Mouse (Mus musculus) thymus, postnatal 25 days (tissue): ENCODE measurements around the gene Ston1.

Source experiments
- DNase-seq: peaks from one replicate; pipeline ENCODE4 v3.0.0; 2022

Ston1 gene

DNA sequence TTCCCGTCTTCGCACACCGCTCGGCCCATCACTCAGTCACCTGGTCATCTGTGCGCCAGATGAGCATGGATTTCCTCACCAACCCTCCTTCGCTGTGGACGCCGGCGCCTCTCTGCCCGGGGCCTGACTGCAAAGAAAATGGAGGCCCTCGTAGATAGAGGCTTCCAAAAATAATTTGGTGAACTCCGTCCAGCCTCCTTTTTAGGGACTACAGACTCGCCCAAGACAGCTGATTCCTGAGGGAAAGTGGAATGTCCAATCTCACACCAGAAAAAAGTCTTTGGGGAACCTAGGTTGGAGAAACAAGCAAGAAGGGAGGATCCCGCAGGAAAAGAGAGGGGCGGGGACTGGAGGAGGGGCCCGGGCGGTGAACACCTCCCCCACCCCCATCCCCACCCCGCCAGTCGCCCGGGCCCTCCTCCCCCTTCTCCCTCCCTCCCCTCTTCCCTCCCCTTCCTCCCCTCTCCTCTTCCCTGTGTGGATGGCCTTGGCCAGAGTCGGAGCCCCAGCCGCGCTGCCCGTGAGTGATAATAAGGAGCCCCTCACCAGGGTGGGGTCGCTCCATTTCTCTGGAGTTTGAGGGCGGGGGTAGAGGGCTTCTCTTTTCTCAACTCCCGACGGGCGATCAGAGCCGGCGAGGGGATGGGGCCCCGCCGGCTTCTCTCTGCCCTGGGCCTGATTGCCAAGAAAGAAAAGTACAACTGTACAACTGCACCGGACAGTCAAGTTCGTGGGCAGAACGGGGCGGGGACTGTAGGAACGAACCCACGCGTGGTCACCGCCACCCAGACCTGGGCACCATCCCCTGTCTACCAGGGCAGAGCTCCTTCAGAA is at the start of gene Ston1:
TSS of gene Ston1 (plus strand) at position 463 of the 834 bp plus-strand sequence.
- DNase-seq = no peak

DNA sequence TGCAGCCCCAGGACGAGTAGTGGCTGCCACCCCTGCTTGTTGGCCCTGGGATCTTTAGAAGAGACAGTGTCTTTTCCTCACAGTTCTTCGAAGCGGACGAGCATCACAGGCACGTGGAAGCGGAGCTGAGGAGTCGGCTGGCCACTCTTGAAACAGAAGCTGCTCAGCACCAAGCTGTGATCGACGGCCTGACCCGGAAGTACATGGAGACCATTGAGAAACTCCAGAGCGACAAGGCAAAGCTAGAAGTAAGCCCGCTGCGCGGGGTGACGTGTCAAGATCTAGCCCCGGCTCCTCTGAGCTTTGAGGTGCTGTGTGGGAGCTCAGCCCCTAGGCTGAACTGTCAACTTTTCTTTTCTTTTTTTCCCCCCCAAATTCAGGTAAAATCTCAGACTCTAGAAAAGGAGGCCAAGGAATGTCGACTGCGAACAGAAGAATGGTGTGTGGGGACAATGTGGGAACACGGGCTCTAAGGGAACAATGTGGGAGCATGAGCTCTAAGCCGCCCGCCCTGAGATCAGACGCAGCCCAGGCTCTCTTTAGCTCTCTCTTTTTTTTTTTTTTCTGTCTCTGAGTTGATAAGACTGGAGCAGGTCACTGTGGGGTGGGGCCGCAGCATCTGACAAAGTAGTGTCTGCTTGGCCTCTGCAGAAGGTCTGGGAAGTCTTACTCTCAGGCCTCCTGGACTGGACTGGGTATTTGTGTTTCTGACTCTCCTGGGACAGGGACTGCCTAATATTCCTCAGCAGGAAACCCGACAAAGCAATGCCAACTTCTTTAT is 47.9 kb upstream of the Ston1 start:
- no peak for DNase-seq

- DNase-seq = no peak
Observed at GRCm38 (mm10) chr17:88550351-88550750, 47.1 kb upstream of the Ston1 start.

GRCm38 (mm10) chr17:88550981-88551940 is 46.2 kb upstream of the Ston1 start:
- no peak for DNase-seq

DNA sequence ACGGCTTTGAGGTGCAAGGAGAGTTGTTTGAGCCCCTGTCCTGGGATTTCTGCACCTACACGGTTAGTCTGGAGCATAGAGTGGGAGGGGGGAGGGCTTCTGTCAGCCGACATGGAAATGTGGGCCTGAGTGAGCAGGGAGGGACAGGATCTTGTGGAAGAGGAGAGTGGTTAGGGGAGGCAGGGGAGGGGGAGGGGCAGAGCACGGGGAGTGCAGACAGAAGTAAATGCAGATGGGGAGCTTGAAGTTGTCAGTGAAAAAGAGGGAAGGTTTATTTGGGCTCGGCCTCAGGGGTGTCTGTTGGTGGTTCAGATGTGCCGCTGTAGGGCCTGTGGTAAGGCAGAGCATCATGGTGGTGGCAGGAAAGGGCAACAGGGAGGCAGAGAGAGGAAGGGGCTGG is 44.9 kb upstream of the Ston1 start:
- no peak for DNase-seq

GRCm38 (mm10) chr17:88553001-88553449 is 44.5 kb upstream of the Ston1 start:
- DNase-seq = peak; percentile 67

- DNase-seq = no peak
Observed at GRCm38 (mm10) chr17:88553473-88554087, 43.9 kb upstream of the Ston1 start.

DNA sequence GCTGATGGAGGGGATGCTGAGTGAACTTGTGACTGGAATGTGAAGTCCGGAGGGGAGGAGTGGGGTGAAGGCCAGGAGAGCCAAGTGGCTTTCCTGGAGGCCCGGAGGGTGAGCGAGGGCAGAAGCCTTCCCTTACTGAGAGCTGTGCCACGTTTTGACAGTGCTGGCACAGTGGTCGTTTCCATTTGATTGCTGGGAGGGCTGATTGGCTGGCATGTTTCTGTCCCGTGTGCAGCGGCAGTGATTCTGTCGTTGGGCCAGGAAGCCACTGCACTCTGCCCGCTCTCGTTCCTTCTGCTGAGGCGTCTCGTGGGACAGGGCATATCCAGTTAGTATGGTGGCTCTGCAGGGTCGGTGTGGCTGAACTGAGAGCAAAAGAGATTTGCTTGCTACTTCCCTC is 41.3 kb upstream of the Ston1 start:
- no peak for DNase-seq

- DNase-seq = no peak
Observed at GRCm38 (mm10) chr17:88556688-88557087, 40.8 kb upstream of the Ston1 start.

DNA sequence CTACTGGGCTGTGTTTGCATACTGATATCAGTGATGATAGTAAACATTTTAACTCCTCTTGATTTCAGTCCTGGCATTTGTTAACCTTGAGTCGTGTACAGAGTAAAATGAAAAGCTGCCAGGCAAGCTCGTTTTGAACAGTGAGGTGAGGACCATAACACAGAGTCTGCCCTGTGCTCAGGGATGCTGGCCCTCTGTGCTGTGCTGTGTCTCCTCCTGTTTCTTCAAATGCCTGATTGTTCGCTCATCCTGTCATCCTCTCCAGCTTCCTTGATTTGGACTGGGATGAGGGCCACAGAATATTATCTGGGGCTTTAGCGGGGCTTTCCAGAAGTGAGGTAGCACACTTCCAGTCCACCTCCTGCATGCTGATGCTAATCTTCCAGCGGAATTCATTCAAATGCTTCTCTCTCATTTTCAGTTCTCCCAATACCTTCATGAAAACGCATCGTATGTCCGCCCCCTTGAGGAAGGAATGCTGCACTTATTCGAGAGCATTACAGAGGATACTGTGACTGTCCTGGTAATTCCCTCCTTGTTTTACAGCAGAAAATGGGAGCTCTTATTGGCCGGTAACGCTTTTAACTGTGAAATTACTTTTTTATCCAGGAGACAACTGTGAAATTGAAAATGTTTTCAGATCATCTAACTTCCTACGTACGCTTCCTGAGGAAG is 39.2 kb upstream of the Ston1 start:
- DNase-seq = peak; percentile 39

DNA sequence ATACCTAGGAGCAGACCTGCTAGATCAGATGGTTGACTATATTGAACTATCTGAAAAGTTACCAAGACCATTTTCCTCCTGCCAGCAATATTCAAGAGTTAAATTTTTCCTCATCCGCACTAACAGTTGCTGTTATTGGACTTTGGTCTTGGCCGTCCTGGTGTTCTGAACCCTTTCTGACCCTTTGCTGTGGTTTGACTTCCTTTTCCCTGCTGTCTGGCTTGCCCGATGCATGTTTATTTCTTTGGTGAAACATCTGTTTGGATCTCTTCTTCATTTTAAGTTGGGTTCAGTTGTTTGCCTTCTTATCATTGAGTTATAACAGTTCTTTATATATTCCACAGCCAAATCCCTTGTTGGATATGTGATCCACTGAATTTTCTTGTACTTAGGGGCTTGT is 33.9 kb upstream of the Ston1 start:
- DNase-seq = no peak

- DNase-seq = no peak
Observed at GRCm38 (mm10) chr17:88569807-88570540, 27.5 kb upstream of the Ston1 start.

DNA sequence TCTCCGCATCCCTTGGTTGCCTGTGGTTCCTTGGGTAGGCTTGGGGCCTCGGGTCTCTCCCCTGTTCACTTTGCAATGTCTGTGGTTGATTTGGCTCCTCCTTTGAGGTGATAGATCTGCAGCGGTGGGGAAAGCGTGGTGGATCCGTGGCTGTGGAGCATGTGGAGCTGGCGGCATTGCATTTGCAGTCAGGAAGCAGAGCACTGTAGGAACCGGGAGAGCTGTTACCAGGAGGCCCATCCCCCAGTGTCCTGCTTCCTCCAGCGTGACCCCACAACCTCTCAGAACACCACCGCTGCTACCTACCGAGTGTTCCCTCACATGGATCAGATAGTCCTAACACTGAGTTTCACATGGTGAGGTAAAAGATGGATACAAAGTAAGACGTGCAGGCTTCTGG is 26.7 kb upstream of the Ston1 start:
- no peak for DNase-seq

DNA sequence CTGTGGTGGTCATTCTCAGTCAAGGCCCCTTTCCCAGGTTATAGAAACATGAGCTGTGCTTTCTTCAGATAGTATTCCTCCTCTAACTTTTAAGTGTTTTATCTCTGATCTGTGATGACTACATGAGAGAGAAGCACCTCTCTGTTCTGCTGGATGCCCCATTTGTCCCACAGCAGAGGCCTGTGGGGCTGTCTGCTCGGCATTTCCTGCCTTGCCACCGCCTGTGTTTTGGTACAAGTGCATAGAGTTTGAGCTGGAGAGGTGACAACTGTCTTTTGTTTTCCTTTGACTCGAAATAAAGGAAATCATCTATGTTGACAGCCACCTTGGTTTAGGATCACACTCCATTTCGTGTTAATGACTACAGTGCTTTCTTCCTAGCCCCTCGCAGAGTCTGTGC is 22.7 kb upstream of the Ston1 start:
- DNase-seq = peak; percentile 46

GRCm38 (mm10) chr17:88578522-88579242 is 18.8 kb upstream of the Ston1 start:
- DNase-seq = no peak

DNA sequence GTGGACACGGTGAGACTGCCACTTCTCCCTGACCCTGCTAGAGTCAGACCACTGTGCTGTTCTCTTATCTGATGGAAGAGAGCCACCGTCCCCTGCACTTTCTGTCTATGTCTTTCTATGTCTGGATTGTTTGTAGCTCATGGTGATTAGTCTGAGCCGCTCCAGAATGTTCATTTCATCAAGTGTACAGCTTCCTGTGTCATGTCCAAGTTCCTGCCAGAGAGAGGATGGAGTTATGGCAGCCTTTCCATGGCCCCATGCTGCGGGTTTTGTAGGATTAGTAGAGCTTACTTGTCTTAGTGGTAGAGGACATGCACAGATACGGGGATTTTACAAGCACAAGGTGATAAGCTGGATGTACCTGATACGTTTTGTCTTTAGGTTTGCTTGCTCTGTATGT is 16.9 kb upstream of the Ston1 start:
- DNase-seq = no peak

DNA sequence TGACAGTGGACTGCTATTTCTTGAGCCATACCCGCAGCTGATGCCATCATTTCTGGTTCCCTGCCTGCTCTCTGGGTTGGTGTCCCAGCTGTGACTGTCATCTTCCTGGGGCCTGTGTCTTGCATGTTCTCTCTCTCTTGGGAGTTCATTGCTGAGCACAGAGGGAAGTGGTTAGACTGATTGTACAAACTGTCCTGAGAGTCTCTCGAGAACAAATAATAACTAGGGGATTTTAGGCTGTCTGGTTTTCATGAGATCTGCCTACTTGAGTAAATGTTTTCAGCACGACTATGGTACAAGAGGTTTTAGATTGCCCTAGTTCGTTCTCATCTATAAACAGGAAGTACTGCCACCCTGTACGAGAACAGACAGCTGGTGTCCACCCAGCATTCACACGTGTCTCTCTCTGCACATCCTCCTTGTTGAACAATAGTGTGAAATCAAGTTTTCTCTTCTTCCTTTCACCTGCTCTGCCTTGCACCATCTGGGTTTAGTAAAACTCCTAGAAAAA is 15.9 kb upstream of the Ston1 start:
- peak; percentile 56 for DNase-seq

GRCm38 (mm10) chr17:88582999-88583398 is 14.5 kb upstream of the Ston1 start:
- DNase-seq = no peak

GRCm38 (mm10) chr17:88583411-88583810 is 14.1 kb upstream of the Ston1 start:
- DNase-seq = no peak

- no peak for DNase-seq
Observed at GRCm38 (mm10) chr17:88587371-88587770, 10.1 kb upstream of the Ston1 start.
